Mouse (Mus musculus) forebrain, embryonic 14.5 days (tissue): ENCODE results near the gene Cav1. TPM values are rescaled to one million over a fixed set of nuclear protein-coding genes. Genes with fewer than 3 reads are reported as not detected.

Source experiments
- ATAC-seq: fragments of 200-750 bp; cut with Nextera tagmentation; 2 replicates; pipeline ENCODE4 v1.8.0; 2017; ENCODE audit warnings: mild to moderate bottlenecking, moderate library complexity
- DNase-seq: peaks from one replicate; pipeline ENCODE4 v3.0.0-alpha.2; 2015; ENCODE audit warnings: low spot score
- H3K27ac ChIP-seq: fragments of 300-500 bp; sonication (generic); 2 replicates; pipeline ENCODE4 v1.5.1; 2014; ENCODE audit warnings: low read depth, mild to moderate bottlenecking, control low read depth, low read length, moderate library complexity
- H3K27me3 ChIP-seq: fragments of 300-500 bp; sonication (generic); replicated peaks from 2 replicates; pipeline ENCODE4 v1.6.1; 2014; ENCODE audit warnings: low read length, control low read depth, mixed read lengths; ENCODE audit not compliant: control insufficient read depth, insufficient read depth
- H3K36me3 ChIP-seq: fragments of 300-500 bp; sonication (generic); 2 replicates; pipeline ENCODE4 v1.6.1; 2014; ENCODE audit warnings: low read length, control low read depth; ENCODE audit not compliant: control insufficient read depth, insufficient read depth
- H3K4me1 ChIP-seq: fragments of 300-500 bp; sonication (generic); 2 replicates; pipeline ENCODE4 v1.6.1; 2014; ENCODE audit warnings: antibody characterized with exemption, low read length, control low read depth; ENCODE audit not compliant: control insufficient read depth, insufficient read depth
- H3K4me2 ChIP-seq: fragments of 300-500 bp; sonication (generic); 2 replicates; pipeline ENCODE4 v1.6.1; 2014; ENCODE audit warnings: mild to moderate bottlenecking, control low read depth, low read length
- H3K4me3 ChIP-seq: fragments of 300-500 bp; sonication (generic); 2 replicates; pipeline ENCODE4 v1.5.1; 2014; ENCODE audit warnings: low read depth, low read length, control low read depth
- H3K9ac ChIP-seq: fragments of 300-500 bp; sonication (generic); 2 replicates; pipeline ENCODE4 v1.6.1; 2014; ENCODE audit warnings: mild to moderate bottlenecking, low read length, control low read depth, moderate library complexity
- H3K9me3 ChIP-seq: fragments of 300-500 bp; sonication (generic); replicated peaks from 2 replicates; pipeline ENCODE4 v1.6.1; 2016; ENCODE audit warnings: low read length, control low read depth, mixed read lengths; ENCODE audit not compliant: control insufficient read depth
- WGBS: fragments of 180-500 bp; shearing (Covaris S2); extraction: QIAGEN DNeasy Blood & Tissue Kit; methylation state at CpG from one replicate; pipeline ENCODE4 v1.1.7; 2014; 5-methylcytosine and 5-hydroxymethylcytosine counted together
- polyA plus RNA-seq: library from polyadenylated mRNA; unstranded; fragments of >200 nt; fragmentation: Nextera tagmentation; extraction: Ambion mirVana; gene quantifications from 2 replicates; pipeline ENCODE4 v1.2.1, GENCODE M21; 2014

The Cav1 gene
- polyA plus RNA-seq, 1 experiment from 2014 or later, result 32.3 TPM

DNA sequence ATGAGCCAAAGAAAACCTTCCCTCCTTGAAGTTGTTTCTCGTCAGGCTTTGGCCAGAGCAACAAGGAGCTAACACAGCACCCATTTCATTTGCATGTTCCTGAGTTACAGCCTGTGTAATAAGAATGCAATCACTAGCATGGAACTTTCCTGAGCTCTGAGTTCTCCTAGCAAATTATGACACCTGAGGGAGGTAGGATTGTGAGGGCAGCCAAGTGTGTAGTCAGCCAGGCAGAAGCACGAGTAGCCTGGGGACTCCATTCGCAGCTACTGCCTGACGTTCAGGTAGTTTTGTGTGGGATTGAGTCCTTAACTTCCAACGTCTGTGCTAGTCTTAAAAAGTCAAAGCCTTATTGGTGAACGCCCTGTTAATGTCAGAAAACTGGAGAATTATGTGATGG, 75.6 kb downstream of the Cav1 start:
- no peak overlapping the region for H3K4me3 ChIP-seq
- no peaks in the 10 kb centered on the region for H3K27me3 ChIP-seq
- H3K9ac ChIP-seq, result no peak overlapping the region
- H3K27ac ChIP-seq, result no peak overlapping the region
- ATAC-seq (no peak), DNase-seq (no peak)
- H3K9me3 ChIP-seq, result no peaks in the 10 kb centered on the region
- H3K4me1 ChIP-seq, result no peaks in the 10 kb centered on the region
- no peaks in the 10 kb centered on the region for H3K36me3 ChIP-seq
- 71% methylated on average over 6 of the region's 6 CpGs for WGBS
- no peak overlapping the region for H3K4me2 ChIP-seq

DNA sequence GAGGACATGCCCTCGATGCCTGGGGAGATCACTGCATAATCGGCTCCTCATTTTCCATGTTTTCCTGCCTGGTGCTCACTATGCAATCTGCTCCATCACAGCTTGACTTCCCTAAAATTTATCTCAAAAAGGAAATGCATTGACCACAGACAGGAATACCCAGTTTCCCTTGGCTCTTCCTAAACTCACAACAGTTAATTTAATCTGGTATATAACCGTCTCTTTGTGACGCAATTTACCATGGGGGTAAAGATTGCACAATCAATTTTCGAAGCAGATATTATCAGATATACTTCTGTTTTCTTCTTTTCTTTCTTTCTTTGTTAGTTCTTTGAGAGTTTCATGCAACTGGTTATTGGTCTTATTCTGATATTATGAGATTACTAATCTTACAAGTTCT, 79.4 kb downstream of the Cav1 start:
- Histone ChIP-seq H3K9ac (no peak overlapping the region), H3K27ac (no peak overlapping the region), H3K9me3 (no peaks in the 10 kb centered on the region), H3K36me3 (no peaks in the 10 kb centered on the region), H3K4me3 (no peak overlapping the region), H3K4me2 (no peak overlapping the region), H3K4me1 (no peaks in the 10 kb centered on the region), H3K27me3 (no peaks in the 10 kb centered on the region)
- no peak for DNase-seq
- ATAC-seq, result no peak
- 93% methylated on average over 5 of the region's 5 CpGs for WGBS

DNA sequence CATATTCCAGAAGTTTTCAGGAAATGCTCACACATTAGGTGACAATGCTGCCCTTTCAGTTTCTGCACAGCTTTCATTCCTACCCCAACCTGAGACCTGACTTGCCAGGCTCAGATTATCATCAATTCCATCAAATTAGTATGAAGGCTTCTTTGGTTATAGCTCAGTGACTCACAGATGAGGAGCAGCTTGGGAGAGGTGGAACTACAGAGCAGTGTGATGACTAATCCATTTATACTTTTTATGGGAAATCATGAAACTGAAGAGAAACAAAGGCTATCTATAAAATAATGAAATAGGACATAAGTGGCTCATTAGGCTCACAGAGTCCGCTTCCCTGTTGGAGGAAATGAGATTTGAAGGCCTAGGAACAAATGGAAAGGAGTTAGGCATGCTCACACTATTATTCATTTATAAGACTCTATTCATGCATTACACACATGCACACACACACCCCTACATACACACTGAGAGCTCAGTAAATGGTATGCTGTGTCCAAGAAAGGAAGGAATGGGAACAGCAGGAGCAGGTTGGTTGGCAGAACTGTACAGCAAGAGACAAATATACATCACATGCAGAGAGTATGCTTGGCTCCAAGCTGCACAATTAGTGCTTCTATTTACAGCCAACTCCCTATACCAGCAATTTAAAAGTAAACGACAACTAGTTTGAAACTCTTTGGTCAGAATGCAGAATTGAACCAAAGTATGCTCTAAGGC, 82.0 kb downstream of the Cav1 start:
- H3K9ac ChIP-seq, result no peak overlapping the region
- no peaks in the 10 kb centered on the region for H3K36me3 ChIP-seq
- H3K4me2 ChIP-seq, result no peak overlapping the region
- H3K27ac ChIP-seq, result no peak overlapping the region
- H3K9me3 ChIP-seq, result no peaks in the 10 kb centered on the region
- 25% methylated on average over 2 of the region's 2 CpGs for WGBS
- H3K27me3 ChIP-seq, result no peaks in the 10 kb centered on the region
- DNase-seq (peak; percentile 39), ATAC-seq (peak; percentile 44; the same call in 1 of the 2 replicates)
- no peak overlapping the region for H3K4me3 ChIP-seq
- no peaks in the 10 kb centered on the region for H3K4me1 ChIP-seq

Other genes starting within 250 kb of the Cav1 start
- 36.2 and 38.0 TPM in 2 replicates for gene Tes, start 241.2 kb upstream of the Cav1 start, polyA plus RNA-seq
- 12.1 and 14.3 TPM in 2 replicates for gene Cav2, start 25.1 kb upstream of the Cav1 start, polyA plus RNA-seq
- 0.98 and 1.4 TPM in 2 replicates for gene Met, start 157.5 kb downstream of the Cav1 start, polyA plus RNA-seq